Mouse (Mus musculus) layer of hippocampus, adult 18-20 months (tissue): ENCODE measurements around the gene Cadm2. TPM values are rescaled to one million over a fixed set of nuclear protein-coding genes. Genes with fewer than 3 reads are reported as not detected.

Source experiments
- DNase-seq, 2 experiments: peaks; one replicate each; pipeline ENCODE4 v3.0.0; 2022; ENCODE audit warnings: low spot score in 2 of 2
- total RNA-seq, 2 experiments: library from RNA; stranded (reverse); gene quantifications; 2 replicates each; pipeline ENCODE4 v1.2.3; 2021

Cadm2 gene
- total RNA-seq, 2 experiments from 2014 or later, result 176 to 199 TPM

DNA sequence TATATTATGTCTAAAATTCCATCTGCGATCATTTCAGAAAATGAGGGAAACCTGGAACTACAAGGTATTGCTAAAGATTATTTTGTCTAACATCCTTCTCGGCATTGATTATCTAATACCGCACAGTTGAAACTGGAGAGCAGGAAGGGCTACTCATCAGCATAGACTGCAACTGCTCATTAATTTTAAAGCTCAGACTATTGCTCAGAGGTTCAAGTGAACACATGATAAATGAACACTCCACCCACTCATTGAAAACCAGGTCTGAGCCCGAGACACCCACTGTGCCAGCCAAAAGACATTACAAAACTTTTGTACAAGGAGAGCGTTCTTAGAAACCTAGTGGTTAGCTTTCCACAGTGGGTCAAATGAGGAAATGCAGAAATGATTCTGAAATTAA lies 652.4 kb downstream of the Cadm2 start:
- DNase-seq, result no peak

DNA sequence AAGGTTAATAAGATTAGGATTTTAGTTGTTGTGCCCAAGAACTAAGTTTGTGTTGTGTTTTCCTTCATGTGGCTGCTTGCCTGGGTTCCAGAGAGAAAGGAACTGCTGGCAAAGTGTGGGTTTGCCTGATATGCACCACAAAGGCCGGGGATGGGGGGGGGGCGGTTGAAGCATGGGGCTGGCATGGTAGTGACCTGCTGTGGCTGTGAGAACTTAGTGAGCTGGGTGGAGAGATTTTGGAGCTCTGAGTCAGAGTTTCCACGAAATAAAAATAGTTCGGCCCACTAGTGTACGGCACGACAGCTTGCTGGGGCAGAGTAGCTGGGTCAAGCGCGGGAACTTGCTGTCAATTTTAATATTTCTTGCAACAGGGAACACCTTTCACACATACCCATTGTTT lies 653.0 kb downstream of the Cadm2 start:
- no peak for DNase-seq

DNA sequence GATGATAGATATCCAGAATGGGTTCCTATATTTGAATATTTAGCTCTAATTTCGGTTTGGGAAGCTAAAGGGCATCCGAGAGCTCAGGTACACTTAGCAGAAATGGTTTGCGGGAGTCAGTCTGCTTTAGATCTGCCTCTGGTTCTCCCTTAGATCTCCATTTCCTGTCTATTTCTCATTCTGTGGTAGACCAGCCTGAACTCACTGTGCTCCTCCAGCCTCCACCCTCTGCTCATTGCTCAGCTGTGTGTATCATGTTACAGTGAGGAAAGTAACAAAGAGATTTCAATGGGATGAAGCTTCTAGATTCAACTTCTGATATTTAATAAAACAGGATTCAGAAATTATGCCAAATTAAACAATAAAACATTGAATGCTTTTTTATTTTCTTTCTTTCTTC lies 661.6 kb downstream of the Cadm2 start:
- DNase-seq, result no peak

DNA sequence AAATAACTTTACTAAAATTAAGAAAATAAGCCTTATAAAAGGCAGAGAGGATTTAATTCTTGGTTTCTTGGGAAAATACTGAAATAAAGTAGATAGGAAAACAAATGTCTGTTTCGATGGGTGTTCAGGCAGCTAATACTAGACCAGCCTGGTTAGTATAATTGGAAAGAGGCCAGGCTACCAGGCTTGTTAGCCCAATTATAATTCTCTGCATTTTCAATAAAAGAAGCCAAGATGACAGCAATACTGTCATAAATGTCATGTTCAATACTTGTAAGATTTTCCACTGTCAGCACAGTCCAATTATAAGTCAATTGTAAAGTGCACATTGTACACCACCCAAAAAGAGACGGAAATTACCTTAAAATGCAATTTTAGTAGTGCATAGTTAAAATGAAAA lies 664.8 kb downstream of the Cadm2 start:
- no peak for DNase-seq

DNA sequence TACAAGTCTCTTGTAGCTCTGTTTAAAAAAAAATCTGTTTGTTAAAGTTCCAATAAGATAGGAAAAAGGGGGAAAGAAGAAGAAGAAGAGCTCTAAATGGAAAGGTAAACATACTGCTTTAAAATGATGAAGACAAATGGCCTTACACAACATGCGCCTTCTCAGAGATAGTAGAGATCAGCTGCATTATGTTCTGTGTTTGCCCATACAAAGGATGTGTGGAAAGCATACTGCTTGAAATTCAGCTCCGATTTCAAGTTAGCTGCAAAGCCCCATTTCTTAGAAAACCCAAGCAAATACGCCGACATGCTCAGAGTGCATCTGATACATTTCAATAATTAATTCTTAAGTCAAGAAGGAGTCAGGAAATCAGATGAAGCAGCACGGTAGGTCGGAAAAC lies 684.4 kb downstream of the Cadm2 start:
- DNase-seq, result no peak

DNA sequence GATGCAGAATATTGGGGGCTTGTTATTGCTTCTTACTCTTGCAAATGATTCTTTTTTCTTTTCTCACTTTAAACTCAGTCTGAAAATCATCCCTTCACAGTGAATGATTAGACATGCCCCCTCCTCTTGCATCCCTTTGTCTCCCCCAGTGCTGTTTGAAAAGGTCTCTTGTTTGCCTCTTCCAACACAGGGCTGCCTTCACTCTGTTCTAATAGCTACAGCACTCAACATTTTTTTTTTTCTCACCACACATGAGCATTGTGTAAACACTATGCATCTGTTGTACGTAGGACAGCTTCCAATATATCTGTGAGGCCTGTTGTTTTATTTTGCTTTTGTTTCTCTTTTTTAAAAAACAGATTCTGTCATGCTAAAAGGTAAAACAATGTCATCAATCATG lies 695.2 kb downstream of the Cadm2 start:
- no peak for DNase-seq

DNA sequence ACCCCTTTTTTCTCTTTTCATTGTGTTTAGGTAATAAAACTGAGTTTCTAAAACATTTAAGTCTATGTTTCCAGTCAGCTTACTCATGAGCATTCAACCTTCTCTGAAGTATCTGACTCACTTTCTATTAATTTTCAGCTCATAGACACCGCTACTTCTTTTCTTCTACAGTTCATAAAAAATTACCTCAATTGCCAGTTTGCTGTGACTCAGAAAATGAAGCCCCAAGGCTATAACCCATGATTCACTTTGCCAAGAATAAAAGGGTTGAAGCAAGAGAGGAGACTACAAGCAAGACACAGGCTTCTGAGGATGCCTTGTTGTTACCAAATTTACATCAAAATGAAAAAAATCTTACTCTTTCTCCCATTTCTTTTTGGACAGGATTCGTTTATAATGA lies 698.0 kb downstream of the Cadm2 start:
- DNase-seq, result no peak

DNA sequence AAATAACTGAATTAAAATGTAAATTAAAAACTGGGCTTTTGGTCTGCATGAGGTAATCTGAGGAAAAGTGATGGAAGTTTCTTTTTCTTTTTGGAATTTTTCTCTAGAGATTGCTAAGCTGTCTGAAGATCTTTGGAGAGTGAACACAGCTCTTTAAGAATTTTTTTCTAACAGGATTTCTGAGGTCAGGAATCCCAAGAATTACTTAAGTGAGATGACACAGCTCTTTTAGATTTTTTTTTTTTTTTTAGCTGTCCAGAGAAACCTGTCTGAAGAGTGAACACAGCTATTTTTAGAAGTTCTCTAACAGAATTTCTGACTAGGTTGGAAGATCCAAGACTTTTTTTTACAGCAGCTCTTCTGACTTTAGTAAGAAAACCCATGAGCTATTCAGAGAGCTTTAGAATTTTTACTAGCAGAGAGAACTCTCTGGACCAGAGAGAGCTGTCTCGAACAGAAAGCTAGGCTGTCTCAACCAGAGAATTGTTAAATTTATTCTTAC lies 699.2 kb downstream of the Cadm2 start:
- no peak for DNase-seq

DNA sequence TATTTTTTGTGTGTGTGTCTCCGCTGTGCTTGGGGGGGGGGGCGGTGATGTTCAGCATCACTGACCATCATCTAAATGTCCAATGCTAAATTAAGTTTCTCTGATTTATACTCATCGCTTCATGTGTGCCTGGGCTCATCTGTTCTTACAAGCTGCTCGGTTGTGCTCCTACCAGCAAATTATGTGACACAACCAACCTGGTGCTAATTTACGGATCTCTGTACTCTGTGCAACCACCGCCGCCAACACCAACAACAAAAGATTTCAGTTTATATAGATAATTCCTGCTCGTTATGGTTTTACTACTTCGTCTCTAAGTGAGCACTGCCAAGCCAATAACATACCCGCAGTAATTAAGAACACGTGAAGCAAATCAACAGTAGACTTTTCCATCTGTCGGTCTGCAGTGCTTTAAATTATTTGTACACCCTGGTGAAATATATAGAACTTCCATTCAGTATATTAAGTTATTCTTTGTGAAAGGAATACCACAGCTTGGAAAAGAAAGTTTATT lies 700.8 kb downstream of the Cadm2 start:
- DNase-seq, result peak in 1 of 2 experiments; percentile 22

DNA sequence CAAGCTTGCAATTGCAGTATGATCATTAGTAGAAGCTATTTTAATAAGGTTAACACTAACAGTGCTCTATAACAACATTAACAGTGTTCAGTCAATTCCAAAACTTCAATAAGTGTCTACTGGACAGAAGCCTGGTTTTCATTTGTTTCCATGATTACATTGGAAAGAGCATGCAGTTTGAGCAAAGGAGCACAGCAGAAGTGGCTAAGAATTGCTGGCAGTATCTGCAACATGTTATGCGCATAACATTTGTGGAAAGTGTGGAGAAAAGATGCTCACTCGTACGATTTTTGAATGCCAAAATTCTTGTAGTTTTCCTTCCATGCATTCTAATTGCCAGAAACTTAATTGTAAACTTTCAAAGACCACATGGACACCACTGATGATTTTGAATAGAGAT lies 718.9 kb downstream of the Cadm2 start:
- DNase-seq, result no peak

DNA sequence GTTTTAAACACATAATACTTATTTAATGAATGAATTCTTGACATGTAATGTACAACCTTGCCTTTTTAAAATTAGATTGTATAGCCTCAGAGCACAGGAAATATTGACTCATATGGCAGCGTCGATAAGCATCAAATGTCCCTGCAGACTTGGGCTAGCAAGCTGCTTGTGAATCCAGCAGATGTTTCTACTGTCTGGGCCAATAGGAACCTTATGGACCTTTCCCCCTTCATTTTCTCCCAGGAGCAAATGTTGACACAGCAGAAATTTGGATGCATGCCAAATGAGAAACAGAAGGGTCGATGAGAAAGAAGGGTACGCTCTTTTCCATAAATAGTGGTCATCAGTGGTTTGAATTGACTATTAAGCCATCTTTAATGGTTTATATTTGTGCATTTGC lies 720.0 kb downstream of the Cadm2 start:
- no peak for DNase-seq

DNA sequence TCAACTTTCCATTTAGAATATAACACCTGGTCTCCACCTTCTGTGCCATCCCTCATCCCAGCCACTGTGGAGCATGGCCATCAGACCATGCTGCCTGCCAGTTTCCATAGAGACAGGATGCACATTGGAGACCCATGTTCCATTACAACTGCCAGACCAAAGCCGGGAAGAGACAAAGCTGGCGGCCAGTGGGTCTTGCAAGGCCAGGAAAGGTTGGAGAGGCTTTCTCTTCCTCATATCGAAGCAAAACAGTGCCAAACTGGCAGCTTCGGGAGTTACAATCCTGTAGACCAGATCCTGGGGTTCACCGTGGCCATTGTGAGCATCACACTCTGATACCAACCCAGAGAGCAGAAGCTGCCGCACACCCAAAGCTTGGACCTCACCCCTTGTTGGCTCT lies 728.3 kb downstream of the Cadm2 start:
- DNase-seq, result no peak

DNA sequence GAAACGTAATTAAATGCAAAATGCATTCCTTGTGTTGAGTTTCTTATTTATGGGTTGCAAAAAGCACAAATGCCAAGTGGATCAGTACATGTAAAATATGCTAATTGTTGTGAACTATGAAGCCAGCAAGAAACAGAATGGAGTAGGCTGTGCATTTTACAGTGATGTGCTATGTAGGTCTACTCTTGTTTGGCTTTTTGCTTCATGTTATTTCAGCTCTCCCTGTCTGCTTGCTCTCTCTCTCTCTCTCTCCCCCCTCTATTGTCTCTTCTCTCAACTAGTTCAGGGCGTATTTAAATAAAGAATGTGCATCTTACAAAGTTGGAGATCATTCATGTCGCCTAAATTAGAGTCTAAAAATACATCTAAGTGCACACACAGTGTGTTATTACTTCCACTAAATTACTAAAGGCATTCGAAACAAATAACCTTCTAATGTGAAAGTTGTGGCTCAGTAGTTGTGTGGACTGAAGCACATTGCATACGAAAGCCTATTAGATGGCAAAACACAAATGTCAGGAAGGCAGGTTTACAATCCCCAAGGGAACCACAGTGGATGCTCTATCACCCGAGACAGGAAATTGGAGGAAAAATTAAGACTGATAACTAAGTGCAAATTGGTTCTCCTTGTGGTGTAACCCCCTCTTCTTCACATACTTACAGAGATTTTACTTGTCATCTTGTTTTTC lies 729.0 kb downstream of the Cadm2 start:
- no peak for DNase-seq

DNA sequence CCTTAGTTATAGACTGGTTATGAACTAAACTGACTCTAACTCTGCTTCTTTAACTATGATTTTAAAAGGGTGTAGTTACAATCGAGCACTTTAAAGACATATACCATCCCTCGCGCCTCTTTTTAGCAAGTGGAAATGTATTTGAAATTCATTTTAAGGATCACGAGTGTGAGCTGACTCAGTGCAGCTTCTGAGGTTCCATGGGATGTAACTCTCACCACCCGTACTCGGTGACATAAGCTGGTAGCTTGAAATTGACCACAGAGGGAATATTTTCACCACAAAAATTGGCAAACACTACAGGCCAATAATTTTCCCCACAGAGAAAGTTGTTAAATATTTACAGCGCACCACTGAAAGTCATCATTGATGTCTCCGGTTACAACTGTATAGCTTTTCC lies 730.8 kb downstream of the Cadm2 start:
- DNase-seq, result no peak

DNA sequence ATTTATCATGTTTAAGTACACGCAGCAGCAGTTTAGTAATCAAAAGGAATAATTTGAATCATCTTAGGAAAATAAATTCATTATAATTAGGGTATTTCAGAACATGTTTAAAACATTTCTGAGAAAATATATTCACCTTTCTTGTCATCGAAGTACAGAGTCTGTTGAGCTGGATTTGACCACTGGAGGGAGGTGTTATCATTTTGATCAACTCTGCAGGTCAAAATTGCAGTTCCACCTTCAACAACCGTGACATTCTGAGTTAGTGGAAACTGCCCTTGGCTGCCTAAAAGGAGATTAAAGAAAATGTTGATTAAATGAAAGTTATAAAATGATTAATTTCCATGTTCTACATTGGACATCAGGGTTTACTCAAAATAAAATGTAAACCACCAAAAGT lies 738.1 kb downstream of the Cadm2 start:
- no peak for DNase-seq

DNA sequence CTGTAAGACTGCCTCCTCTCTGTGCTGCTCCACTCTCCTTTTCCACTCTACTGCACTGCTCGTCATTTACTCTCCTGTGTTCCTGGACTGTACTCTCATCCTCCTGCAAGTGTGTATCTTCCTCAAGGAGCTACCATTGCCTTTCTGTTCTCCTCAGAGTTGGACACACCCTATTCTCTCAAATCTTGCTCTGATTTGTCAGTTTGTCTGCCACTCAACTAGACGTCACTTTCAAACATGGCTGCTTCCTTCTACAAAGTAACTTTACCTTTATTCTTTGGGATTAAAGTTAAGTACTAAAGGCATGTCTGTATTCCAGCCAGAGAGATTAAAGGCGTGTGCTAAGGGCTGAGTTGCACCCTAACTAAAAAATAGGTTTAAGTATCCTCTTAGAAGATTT lies 749.5 kb downstream of the Cadm2 start:
- DNase-seq, result no peak

DNA sequence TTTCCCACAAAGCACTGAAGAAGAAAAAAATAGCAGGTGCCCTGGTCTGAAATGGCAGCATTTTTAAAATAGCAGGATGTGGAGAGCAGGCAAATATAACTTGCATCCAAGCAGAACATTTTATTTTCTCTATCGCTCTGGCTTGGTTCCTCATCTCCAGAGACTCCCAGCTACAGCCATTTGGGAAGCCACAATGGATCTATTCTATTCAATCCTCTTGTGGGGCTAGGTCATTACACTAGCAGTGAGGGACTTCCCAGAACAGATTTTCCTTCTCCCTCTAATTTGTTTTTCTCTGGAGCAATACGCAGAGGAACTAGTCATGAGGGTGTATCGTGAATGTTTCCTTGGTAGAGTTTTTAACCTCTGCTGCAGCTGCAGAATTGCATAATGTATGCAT lies 769.7 kb downstream of the Cadm2 start:
- no peak for DNase-seq

DNA sequence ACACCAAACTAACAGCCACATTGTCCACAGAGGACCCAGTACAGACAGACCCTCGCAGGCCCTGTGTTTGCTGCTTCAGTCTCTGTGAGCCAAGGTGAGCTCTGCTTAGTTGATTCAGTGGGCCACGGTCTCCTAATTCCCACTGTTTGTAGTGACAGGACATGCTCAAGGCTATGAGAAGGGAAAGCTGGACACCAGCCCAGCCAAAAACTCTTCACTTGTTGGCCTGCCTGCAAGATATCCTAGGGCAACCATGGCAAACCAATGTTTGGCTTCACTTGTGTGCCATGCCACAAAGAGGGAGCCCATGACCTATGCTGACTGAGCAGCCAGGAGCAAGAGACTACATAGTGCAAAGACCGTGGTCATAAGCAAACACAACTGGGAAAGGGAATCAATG lies 795.8 kb downstream of the Cadm2 start:
- no peak for DNase-seq

DNA sequence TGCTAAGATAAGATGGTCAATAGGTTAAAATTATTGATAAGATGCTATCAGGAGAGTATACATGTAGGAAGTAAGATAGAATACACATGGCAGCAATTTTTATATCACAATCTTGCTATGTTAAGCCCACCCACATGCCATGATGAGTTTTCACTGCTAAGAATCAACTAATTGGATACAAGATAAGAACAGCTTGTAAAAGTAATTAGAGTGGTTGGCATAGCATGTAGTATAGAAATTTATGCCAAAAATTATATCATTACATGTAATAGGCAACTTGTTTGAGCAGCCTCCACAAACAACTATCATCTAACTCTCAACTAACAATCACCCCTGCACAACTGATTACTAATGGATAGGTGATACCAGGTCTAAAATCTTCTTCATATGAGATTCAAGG lies 809.2 kb downstream of the Cadm2 start:
- no peak for DNase-seq

DNA sequence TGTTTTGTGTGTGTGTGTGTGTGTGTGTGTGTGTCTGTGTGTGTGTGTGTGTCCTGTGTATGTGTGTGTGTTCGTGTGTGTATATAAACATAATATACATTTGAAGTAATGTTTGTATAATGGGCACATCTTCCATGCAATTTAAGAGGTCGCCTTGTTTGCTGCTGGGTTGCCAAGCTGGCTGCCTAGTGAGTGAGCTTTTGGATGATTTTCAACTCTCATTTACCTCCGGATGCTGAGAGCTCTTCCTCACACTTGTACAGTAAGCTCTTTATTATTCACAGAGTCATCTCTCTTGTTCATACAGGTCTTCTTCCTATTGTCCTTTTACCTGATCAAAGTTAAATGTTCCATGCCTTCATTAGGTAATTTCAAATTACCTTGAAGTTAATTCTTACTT lies 822.5 kb downstream of the Cadm2 start:
- DNase-seq, result no peak

DNA sequence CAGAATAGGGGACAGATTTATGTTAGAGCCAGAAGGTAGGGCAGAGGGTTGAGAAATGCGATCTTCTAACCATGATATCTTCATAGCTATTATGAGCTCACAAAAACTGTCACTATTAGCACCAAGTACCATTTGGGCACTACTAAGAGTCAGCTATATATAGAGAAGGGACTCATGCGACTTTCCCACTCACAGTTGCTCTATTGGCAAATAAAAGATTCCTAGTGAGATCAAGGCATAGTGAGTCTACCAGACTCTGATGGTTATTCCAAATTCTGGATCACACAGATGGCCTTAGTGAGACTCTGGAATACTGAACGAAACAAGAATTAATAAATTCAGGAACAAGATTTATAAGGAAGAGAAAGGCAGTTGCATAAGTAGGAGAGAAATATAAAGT lies 827.6 kb downstream of the Cadm2 start:
- no peak for DNase-seq

DNA sequence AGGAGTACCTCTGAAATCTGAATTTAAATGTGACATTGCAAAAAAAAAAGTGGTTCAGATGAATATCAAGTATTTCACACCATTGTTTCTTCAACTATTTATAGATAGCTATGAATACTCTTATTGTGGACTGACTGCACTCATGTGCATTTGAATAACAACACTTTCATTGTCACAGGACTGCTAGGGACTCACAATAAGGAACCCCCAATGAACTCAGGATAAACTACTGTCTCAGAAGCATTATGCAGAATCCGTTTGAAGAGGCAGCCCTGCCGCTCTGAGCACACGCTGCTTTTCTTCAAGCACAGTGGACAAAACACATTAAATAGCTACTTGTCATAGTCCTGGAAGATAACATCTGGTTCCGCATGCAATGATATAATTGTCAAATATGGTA lies 848.8 kb downstream of the Cadm2 start:
- no peak for DNase-seq

DNA sequence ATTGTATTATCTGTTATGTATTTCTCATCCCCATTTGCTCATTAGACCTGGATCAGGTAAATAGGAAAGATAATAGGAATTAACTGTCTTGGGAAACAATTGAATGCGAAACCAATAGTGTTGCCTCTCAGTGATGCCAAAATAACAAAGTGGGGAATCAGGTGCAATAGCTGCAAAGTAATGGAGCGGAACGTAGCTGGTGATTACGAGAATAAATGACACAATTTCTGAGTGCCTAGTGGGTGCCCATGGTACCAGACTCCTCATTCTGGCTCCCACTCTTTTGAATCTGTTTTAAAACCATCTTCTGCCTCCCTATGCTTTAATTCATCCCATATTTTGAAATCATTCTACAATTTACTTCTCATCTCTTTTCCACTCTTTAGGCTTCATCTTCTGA lies 851.2 kb downstream of the Cadm2 start:
- DNase-seq, result no peak
